Mouse (Mus musculus): ENCODE measurements at regions not wholly inside any gene's neighbourhood (a gene's known extent, or its start where the extent isn't known, plus 50 kb on each side); places are given as distances from the start of the nearest gene placed in this dataset.

- in situ Hi-C loops (cut with MboI, MseI) = no loop called here
Observed at GRCm38 (mm10) chr2:78804931-78805330, 63.0 kb upstream of the Ube2e3 start.

GRCm38 (mm10) chr2:78803543-78803942 is 64.4 kb upstream of the Ube2e3 start:
- in situ Hi-C loops (cut with MboI, MseI) = no loop called here

DNA sequence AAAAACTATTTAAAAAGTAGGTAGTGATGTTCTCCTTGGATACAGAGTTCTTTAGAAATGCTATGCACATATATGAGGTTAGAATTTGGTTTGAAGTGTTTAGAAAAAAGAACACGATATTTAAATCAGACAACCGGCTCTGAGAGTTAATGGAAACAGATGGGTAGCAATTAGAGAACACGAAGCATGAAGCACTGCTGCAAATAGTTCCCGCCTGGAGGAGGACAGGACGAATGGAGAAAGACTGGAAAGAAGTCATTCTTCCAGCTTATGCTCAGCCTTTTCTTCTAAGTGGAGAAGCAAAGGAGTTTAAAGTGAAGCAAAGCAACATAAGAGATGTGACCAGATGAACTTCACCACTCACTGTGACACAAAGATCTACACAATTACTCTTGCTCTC is 72.5 kb upstream of the Ube2e3 start:
- in situ Hi-C loops (cut with MboI, MseI) = no loop called here

GRCm38 (mm10) chr2:78794734-78795133 is 73.2 kb upstream of the Ube2e3 start:
- in situ Hi-C loops (cut with MboI, MseI) = no loop called here

DNA sequence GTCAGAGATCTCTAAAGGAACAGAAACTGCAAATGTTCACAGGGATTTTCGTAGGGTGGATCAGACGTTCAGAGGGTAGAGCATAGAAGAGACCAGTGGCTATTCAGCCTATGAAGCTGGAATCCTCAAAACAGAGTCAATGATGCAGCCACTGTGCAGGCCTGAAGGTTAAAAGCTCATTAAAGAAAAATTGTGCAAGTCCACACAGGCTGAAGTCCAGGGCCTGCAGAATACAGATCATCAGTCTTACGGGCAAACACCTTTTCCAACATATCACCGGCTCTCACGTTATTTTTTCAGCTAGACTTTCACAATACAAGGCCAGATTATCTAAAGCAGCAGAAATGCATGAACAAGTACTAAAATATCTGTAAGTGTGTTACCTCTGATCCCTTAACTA is 78.8 kb upstream of the Ube2e3 start:
- in situ Hi-C loops (cut with MboI, MseI) = no loop called here

GRCm38 (mm10) chr2:78788222-78788621 is 79.7 kb upstream of the Ube2e3 start:
- in situ Hi-C loops (cut with MboI, MseI) = no loop called here

GRCm38 (mm10) chr2:78779949-78780348 is 88.0 kb upstream of the Ube2e3 start:
- in situ Hi-C loops (cut with MboI, MseI) = no loop called here

DNA sequence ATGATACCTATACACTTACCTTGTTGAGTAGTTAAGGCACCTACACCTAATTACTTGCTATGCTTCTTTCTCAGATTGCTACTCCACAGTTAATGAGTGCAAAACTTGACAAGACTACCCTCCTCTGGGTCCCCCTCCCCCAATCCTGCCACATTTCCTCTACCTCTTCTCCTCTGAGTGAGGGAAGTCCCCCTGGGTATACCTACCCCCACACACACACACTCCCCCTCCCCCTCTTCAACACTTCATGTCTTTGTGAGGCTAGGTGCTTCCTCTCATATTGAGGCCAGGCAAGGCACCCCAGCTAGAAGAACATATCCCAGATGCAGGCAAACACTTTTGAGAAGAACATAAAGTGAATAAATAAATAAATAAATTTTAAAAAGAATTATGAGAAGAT is 90.3 kb upstream of the Ube2e3 start:
- in situ Hi-C loops (cut with MboI, MseI) = no loop called here

DNA sequence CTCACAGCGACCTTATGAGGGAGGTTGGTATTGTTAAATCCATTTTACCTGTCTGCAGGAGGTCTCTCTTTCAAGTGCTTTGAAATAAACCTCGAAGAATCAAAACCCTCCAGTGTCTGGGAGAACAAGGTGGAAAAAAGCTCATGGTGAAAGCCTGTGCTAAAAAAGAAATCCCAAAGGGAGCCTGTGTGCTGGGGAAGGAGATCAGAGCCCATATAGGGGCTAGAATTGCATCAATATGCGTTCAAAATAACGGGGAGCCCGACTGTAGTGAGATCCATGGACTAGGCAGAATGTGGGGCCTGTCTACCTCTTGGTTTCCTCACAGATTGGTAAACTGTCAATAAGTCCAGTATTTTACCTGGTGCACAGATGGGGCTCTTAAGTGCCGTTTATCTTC is 113.6 kb upstream of the Ube2e3 start:
- in situ Hi-C loops (cut with MboI, MseI) = no loop called here

DNA sequence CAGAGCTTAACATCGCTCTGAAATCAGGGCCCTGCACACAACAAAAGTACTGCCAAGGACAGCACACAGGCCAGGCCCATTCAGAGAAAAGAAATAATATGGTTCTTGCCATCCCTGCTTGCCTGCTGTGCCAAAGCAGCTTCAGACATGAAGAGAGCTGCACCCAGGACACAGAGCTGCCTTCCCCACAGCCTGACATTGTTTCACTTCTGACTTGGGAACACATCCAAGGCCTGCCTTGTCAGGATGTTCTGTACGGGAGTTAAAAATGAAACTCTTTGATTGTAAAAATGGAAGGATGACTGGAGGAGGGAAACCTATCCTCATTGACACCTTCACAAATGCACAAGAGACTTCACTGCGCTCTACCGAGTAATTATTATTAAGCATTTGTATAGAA is 114.0 kb upstream of the Ube2e3 start:
- in situ Hi-C loops (cut with MboI, MseI) = no loop called here

DNA sequence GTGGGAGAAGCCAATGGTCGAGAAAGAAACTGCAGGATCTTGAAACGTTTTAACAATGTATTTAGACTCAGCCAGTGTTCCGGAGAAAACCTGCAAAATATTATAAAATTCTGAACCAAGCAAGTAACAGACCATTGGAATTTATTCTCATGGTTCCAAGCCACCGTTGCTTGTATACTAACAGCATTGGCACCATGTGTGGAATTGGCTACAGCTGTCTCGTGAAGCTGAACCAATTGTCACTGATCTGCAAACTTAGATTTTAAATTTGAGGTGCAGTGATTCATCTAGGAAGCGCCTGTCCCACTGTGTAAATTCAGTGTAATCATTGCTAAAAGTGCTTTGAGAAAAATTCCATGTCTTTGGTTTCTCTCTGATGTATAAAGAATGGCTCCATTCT is 137.8 kb upstream of the Ube2e3 start:
- in situ Hi-C loops (cut with MboI, MseI) = no loop called here

- in situ Hi-C loops (cut with MboI, MseI) = no loop called here
Observed at GRCm38 (mm10) chr2:78726060-78726459, 141.9 kb upstream of the Ube2e3 start.

- in situ Hi-C loops (cut with MboI, MseI) = no loop called here
Observed at GRCm38 (mm10) chr2:78724416-78724815, 143.5 kb upstream of the Ube2e3 start.

DNA sequence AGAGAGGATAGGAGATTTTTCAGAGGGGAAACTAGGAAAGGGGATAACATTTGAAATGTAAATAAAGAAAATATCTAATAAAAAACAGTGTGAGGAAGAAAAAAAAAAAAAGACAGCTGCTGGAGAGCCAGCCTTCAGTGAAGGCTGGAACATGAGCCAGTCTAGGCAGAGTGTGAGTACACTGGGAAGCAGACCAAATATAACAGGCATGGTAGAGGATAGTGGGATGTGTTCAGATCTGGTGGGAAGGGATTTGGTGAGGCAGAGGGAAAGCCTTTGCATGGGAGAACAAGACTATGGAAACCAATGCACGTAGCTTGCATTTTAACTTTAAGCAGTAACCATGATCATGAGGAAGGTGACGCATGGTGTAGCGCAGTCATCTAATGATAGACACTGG is 144.5 kb upstream of the Ube2e3 start:
- in situ Hi-C loops (cut with MboI, MseI) = no loop called here

GRCm38 (mm10) chr2:78722739-78723138 is 145.2 kb upstream of the Ube2e3 start:
- in situ Hi-C loops (cut with MboI, MseI) = no loop called here

- in situ Hi-C loops (cut with MboI, MseI) = no loop called here
Observed at GRCm38 (mm10) chr2:78718550-78718949, 149.4 kb upstream of the Ube2e3 start.

DNA sequence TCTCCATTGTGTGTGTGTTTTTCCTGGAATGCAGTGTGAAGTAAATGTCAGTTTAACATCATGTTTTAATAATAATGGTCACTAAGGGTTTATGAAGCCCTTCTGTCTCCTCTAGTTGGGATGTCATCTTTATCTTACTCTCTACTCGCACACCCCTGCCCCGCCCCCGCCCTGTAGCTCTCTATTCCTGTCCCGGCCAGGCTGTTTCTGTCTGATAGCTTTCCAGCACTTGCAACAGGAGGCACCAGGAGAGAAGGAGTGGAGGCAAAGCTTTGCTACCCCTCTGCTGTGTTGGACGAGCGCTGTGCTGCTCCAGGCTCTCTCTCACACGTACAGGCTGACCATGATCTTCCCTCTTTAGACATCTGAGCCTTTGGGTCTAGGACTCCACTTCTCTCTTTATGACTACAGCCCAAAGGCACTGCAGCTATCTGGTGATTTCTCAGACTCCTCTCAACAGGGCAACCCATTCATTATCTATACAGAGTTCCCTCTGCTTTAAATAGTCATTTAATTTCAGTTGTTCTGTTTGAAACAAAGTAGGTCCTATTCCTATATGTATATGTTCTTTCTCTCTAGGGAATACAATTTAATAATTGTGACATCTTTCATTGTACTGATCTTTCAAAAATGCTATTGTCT is 151.6 kb upstream of the Ube2e3 start:
- in situ Hi-C loops (cut with MboI, MseI) = no loop called here

GRCm38 (mm10) chr2:78694851-78695250 is 173.1 kb upstream of the Ube2e3 start:
- in situ Hi-C loops (cut with MboI, MseI) = no loop called here

DNA sequence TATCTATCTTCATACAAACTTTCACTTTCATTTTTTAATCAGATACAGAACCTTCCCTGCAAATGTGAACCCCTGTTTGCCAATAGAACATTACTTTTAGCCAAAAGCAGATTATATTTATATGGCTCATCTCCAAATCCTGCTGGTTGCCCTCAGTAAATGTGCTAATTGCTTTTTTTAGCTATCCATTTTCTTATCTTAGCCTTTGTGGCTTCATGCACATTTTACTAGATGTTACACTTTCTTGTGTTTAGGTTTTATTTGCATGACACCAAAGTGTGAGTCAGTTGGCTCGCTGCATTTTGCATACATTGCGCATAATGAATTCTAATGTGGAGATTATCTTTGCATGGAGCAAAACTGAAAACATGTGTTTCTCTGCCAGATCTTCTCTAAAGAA is 211.3 kb upstream of the Ube2e3 start:
- in situ Hi-C loops (cut with MboI, MseI) = no loop called here

GRCm38 (mm10) chr2:78655156-78655855 is 212.6 kb upstream of the Ube2e3 start:
- in situ Hi-C loops (cut with MboI, MseI) = no loop called here

GRCm38 (mm10) chr2:78651549-78651948 is 216.4 kb upstream of the Ube2e3 start:
- in situ Hi-C loops (cut with MboI, MseI) = no loop called here

DNA sequence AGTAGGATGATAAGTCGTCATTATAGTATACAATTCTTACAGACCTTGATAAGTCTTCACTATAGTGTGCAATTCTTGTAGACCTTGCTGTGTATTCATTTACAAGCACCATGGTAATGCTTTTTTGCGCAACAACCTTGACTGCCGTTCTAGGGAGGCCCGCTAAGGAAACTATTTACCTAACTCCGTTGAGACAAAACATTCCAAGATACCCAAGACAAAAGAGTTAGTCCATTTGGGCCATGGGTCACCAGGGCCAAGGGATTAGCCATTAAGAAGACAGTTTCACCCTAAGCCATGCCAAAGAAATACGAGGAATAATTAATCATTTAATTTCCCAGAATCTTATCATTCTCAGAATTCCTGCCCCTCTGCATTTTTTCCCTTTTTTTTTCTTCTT is 227.6 kb upstream of the Ube2e3 start:
- in situ Hi-C loops (cut with MboI, MseI) = no loop called here

DNA sequence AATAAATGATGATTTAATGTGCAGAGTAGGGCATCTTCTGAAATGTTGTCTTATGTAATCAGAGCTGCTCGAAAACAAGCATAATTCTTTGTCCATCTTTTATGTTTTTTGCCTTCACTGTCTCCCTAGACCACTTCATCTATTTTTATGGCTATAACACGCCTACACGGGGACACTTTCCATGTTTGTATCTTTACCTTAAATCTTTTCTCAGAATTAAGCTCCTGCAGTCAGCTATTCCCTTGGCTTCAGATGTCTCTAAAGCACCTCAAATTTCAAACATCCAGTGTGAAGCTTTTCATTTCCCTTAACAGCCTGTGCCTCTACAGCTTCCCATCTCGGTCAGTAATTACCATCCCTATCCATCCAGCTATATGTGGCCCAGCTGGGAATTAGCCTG is 242.7 kb upstream of the Ube2e3 start:
- in situ Hi-C loops (cut with MboI, MseI) = no loop called here

DNA sequence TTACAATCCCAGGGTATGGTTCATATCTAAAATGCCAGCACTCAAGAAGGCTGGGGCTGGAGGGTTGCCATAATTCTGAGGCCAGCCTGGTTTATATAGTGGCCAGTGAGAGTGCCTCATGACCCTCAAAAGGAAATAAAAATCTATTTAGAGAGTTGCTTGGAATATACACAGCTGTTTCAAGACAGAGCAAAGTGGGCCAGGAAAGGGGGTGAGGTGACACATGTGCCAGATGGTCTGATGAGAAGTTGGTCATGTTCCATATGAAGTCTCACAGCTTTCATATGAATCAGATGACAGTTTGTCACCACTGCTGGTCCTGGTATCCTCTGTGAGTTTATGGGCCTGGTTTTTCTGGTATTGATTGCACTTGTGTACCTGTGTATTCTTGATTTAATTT is 261.5 kb upstream of the Ube2e3 start:
- in situ Hi-C loops (cut with MboI, MseI) = no loop called here

Data from T-helper 2 cell (primary cell).